Mouse (Mus musculus) bone marrow, adult 2 months (tissue): ENCODE results near the gene Traf4.

Experiments
- CTCF ChIP-seq: fragments of 200-500 bp; IDR thresholded peaks from 2 replicates; pipeline ENCODE4 v1.5.1; 2011; ENCODE audit warnings: low read length, control low read depth; ENCODE audit not compliant: control insufficient read depth, insufficient read depth
- POLR2A ChIP-seq: fragments of 200-500 bp; IDR thresholded peaks from 2 replicates; pipeline ENCODE4 v1.6.1; 2011; ENCODE audit warnings: low read depth, mild to moderate bottlenecking, control low read depth, low read length, borderline replicate concordance; ENCODE audit not compliant: control insufficient read depth

DNA sequence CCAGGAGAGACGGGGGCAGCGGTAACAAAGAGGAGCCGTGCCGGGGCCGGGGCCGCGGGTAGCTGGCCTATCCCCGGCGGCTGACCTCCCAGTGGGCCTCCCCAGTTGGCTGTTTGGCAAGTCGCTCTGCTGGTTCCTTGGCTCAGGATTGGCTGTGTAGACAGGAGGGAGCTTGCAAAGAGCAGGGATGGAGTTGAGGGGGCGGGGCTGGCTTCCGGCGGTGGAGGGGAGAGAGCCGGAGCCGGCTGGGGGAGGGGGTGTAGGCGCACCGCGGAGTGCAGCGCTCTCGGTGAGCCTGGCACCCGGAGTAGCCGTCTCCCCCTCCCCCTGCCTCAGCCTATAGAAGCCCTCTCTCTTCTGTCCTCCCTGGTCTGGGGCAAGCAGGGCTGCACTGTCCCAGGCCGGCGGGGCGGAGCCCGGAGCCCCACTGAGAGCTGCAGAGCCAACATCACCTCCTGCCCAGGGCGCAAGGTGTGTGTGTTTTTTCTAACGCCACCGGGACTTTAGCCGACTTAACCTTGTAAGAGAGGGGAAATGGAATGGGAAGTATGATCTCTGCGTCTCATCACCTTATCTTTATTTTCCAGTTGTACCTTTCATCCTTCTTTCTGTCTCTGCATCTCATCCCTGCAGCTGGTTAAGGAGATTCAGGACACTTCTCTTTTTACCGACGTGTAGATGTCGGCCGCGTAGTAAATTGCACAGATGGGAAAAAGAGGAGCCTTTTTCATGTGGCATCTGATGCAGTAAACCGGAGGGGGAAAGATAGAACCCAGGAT lies 49.8 kb downstream of the Traf4 start:
- TF ChIP-seq CTCF (no peak), POLR2A (0 out of 2 replicates have a peak, but pooled peaks have one; percentile 16)
